Mouse (Mus musculus) adrenal gland (tissue): ENCODE data around the gene Lamb3.

ENCODE experiments used
- intact Hi-C: fragments of 180-260 bp; cut with DNase I; formaldehyde crosslinking; loops from one replicate; pipeline ENCODE4 v1.15.1; 2025

Gene Lamb3

GRCm38 (mm10) chr1:193334546-193334945 lies 127.0 kb downstream of the Lamb3 start:
- intact Hi-C loops: loop anchor here (5.0 kb wide), 1 partner anchor 43 kb away; no protein-coding TSS in a partner anchor

GRCm38 (mm10) chr1:193336122-193337017 lies 128.9 kb downstream of the Lamb3 start:
- intact Hi-C loops: no loop called here

- intact Hi-C loops: no loop called here
Measured at GRCm38 (mm10) chr1:193337018-193337321, 129.5 kb downstream of the Lamb3 start.

- intact Hi-C loops: no loop called here
Measured at GRCm38 (mm10) chr1:193337787-193338310, 130.3 kb downstream of the Lamb3 start.

GRCm38 (mm10) chr1:193338363-193338995 lies 131.0 kb downstream of the Lamb3 start:
- intact Hi-C loops: no loop called here

GRCm38 (mm10) chr1:193342198-193342946 lies 134.9 kb downstream of the Lamb3 start:
- intact Hi-C loops: no loop called here

- intact Hi-C loops: no loop called here
Measured at GRCm38 (mm10) chr1:193343853-193344252, 136.4 kb downstream of the Lamb3 start.

GRCm38 (mm10) chr1:193344976-193345375 lies 137.5 kb downstream of the Lamb3 start:
- intact Hi-C loops: no loop called here

- intact Hi-C loops: no loop called here
Measured at GRCm38 (mm10) chr1:193346908-193347307, 139.4 kb downstream of the Lamb3 start.

GRCm38 (mm10) chr1:193348261-193348962 lies 140.9 kb downstream of the Lamb3 start:
- intact Hi-C loops: no loop called here

GRCm38 (mm10) chr1:193349702-193350545 lies 142.4 kb downstream of the Lamb3 start:
- intact Hi-C loops: no loop called here

- intact Hi-C loops: no loop called here
Measured at GRCm38 (mm10) chr1:193350546-193350801, 143.0 kb downstream of the Lamb3 start.

GRCm38 (mm10) chr1:193351583-193351982 lies 144.1 kb downstream of the Lamb3 start:
- intact Hi-C loops: no loop called here

GRCm38 (mm10) chr1:193359199-193359598 lies 151.7 kb downstream of the Lamb3 start:
- intact Hi-C loops: no loop called here

GRCm38 (mm10) chr1:193361181-193361580 lies 153.7 kb downstream of the Lamb3 start:
- intact Hi-C loops: no loop called here

GRCm38 (mm10) chr1:193362078-193362477 lies 154.6 kb downstream of the Lamb3 start:
- intact Hi-C loops: no loop called here

- intact Hi-C loops: no loop called here
Measured at GRCm38 (mm10) chr1:193363801-193364231, 156.3 kb downstream of the Lamb3 start.

- intact Hi-C loops: no loop called here
Measured at GRCm38 (mm10) chr1:193368055-193368454, 160.6 kb downstream of the Lamb3 start.

- intact Hi-C loops: no loop called here
Measured at GRCm38 (mm10) chr1:193369091-193369490, 161.6 kb downstream of the Lamb3 start.

GRCm38 (mm10) chr1:193370096-193370495 lies 162.6 kb downstream of the Lamb3 start, which contains the start of gene Camk1g:
Camk1g (minus strand) TSS chr1:193370298.
- intact Hi-C loops: no loop called here
